Mouse (Mus musculus) hindbrain, embryonic 11.5 days (tissue): ENCODE results near the gene Ptprg. TPM values are rescaled to one million over a fixed set of nuclear protein-coding genes. Genes with fewer than 3 reads are reported as not detected.

Experiments
- ATAC-seq: fragments of 200-750 bp; cut with Nextera tagmentation; 2 replicates; pipeline ENCODE4 v1.8.0; 2017; ENCODE audit warnings: mild to moderate bottlenecking, moderate TSS enrichment, moderate library complexity; ENCODE audit not compliant: low FRiP score
- DNase-seq: peaks from one replicate; pipeline ENCODE4 v3.0.0-alpha.2; 2015; ENCODE audit warnings: low spot score
- H3K27ac ChIP-seq: fragments of 300-500 bp; sonication (generic); 2 replicates; pipeline ENCODE4 v1.5.1; 2014; ENCODE audit warnings: mild to moderate bottlenecking, low read depth, low read length
- H3K27me3 ChIP-seq: fragments of 300-500 bp; sonication (generic); 2 replicates; pipeline ENCODE4 v1.6.1; 2014; ENCODE audit warnings: mild to moderate bottlenecking, low read length, moderate library complexity, mixed read lengths; ENCODE audit not compliant: control insufficient read depth, insufficient read depth
- H3K36me3 ChIP-seq: fragments of 300-500 bp; sonication (generic); 2 replicates; pipeline ENCODE4 v1.6.1; 2014; ENCODE audit warnings: mild to moderate bottlenecking, low read length, moderate library complexity, mixed read lengths; ENCODE audit not compliant: control insufficient read depth, insufficient read depth
- H3K4me1 ChIP-seq: fragments of 300-500 bp; sonication (generic); replicated peaks from 2 replicates; pipeline ENCODE4 v1.6.1; 2014; ENCODE audit warnings: low read length, mixed read lengths; ENCODE audit not compliant: control insufficient read depth, insufficient read depth
- H3K4me2 ChIP-seq: fragments of 300-500 bp; sonication (generic); replicated peaks from 2 replicates; pipeline ENCODE4 v1.6.1; 2014; ENCODE audit warnings: mild to moderate bottlenecking, low read depth, low read length
- H3K4me3 ChIP-seq: fragments of 300-500 bp; sonication (generic); 2 replicates; pipeline ENCODE4 v1.5.1; 2014; ENCODE audit warnings: low read depth, low read length
- H3K9ac ChIP-seq: fragments of 300-500 bp; sonication (generic); 2 replicates; pipeline ENCODE4 v1.6.1; 2014; ENCODE audit warnings: low read depth, low read length
- H3K9me3 ChIP-seq: fragments of 300-500 bp; sonication (generic); 2 replicates; pipeline ENCODE4 v1.6.1; 2016; ENCODE audit warnings: low read length; ENCODE audit not compliant: control insufficient read depth
- WGBS: fragments of 180-500 bp; shearing (Covaris S2); extraction: QIAGEN DNeasy Blood & Tissue Kit; methylation state at CpG from one replicate; pipeline ENCODE4 v1.1.7; 2014; 5-methylcytosine and 5-hydroxymethylcytosine counted together
- polyA plus RNA-seq: library from polyadenylated mRNA; unstranded; fragments of >200 nt; fragmentation: Nextera tagmentation; extraction: Ambion mirVana; gene quantifications from 2 replicates; pipeline ENCODE4 v1.2.1, GENCODE M21; 2014

Ptprg gene
- polyA plus RNA-seq, 1 experiment from 2014 or later, result 45.0 TPM

GRCm38 (mm10) chr14:11864840-11865239 is 311.5 kb downstream of the Ptprg start:
- no peak overlapping the region for H3K4me2 ChIP-seq
- H3K4me3 ChIP-seq, result no peak overlapping the region
- no peaks in the 10 kb centered on the region for H3K9me3 ChIP-seq
- no peaks in the 10 kb centered on the region for H3K36me3 ChIP-seq
- no peaks in the 10 kb centered on the region for H3K27me3 ChIP-seq
- H3K9ac ChIP-seq, result no peak overlapping the region
- DNase-seq (no peak), ATAC-seq (no peak)
- H3K27ac ChIP-seq, result no peak overlapping the region
- H3K4me1 ChIP-seq, result no peaks in the 10 kb centered on the region
- WGBS, result 59% methylated on average over 3 of the region's 3 CpGs

GRCm38 (mm10) chr14:11865332-11865731 is 312.0 kb downstream of the Ptprg start:
- WGBS, result 55% methylated on average over 5 of the region's 5 CpGs
- Histone ChIP-seq H3K9me3 (no peaks in the 10 kb centered on the region), H3K4me3 (no peak overlapping the region), H3K27ac (no peak overlapping the region), H3K4me1 (no peaks in the 10 kb centered on the region), H3K27me3 (no peaks in the 10 kb centered on the region), H3K4me2 (no peak overlapping the region), H3K9ac (no peak overlapping the region), H3K36me3 (no peaks in the 10 kb centered on the region)
- DNase-seq, result no peak
- ATAC-seq, result no peak

GRCm38 (mm10) chr14:11865872-11866271 is 312.5 kb downstream of the Ptprg start:
- Histone ChIP-seq H3K36me3 (no peaks in the 10 kb centered on the region), H3K4me1 (no peaks in the 10 kb centered on the region), H3K9ac (no peak overlapping the region), H3K4me2 (no peak overlapping the region), H3K9me3 (no peaks in the 10 kb centered on the region), H3K27me3 (no peaks in the 10 kb centered on the region), H3K27ac (no peak overlapping the region), H3K4me3 (no peak overlapping the region)
- 82% methylated on average over 6 of the region's 6 CpGs for WGBS
- ATAC-seq (no peak), DNase-seq (no peak)

GRCm38 (mm10) chr14:11866416-11866815 is 313.1 kb downstream of the Ptprg start:
- Histone ChIP-seq H3K4me3 (no peak overlapping the region), H3K4me1 (no peaks in the 10 kb centered on the region), H3K36me3 (no peaks in the 10 kb centered on the region), H3K27ac (no peak overlapping the region), H3K9ac (no peak overlapping the region), H3K9me3 (no peaks in the 10 kb centered on the region), H3K27me3 (no peaks in the 10 kb centered on the region), H3K4me2 (no peak overlapping the region)
- no peak for ATAC-seq
- DNase-seq, result no peak
- WGBS, result 88% methylated on average over 7 of the region's 7 CpGs

GRCm38 (mm10) chr14:11868636-11869035 is 315.3 kb downstream of the Ptprg start:
- H3K4me2 ChIP-seq, result no peak overlapping the region
- no peak overlapping the region for H3K27ac ChIP-seq
- DNase-seq (no peak), ATAC-seq (no peak)
- no peak overlapping the region for H3K9ac ChIP-seq
- no peaks in the 10 kb centered on the region for H3K4me1 ChIP-seq
- no peak overlapping the region for H3K4me3 ChIP-seq
- no peaks in the 10 kb centered on the region for H3K36me3 ChIP-seq
- no peaks in the 10 kb centered on the region for H3K27me3 ChIP-seq
- 59% methylated on average over 6 of the region's 6 CpGs for WGBS
- H3K9me3 ChIP-seq, result no peaks in the 10 kb centered on the region

GRCm38 (mm10) chr14:11871752-11872344 is 318.5 kb downstream of the Ptprg start:
- no peak overlapping the region for H3K9ac ChIP-seq
- DNase-seq (no peak), ATAC-seq (no peak)
- no peak overlapping the region for H3K27ac ChIP-seq
- no peaks in the 10 kb centered on the region for H3K4me1 ChIP-seq
- no peaks in the 10 kb centered on the region for H3K27me3 ChIP-seq
- WGBS, result 47% methylated on average over 8 of the region's 8 CpGs
- H3K9me3 ChIP-seq, result no peaks in the 10 kb centered on the region
- H3K4me3 ChIP-seq, result no peak overlapping the region
- no peak overlapping the region for H3K4me2 ChIP-seq
- H3K36me3 ChIP-seq, result no peaks in the 10 kb centered on the region

GRCm38 (mm10) chr14:11874266-11874665 is 320.9 kb downstream of the Ptprg start:
- Histone ChIP-seq H3K27ac (no peak overlapping the region), H3K4me2 (no peak overlapping the region), H3K9ac (no peak overlapping the region), H3K4me1 (no peaks in the 10 kb centered on the region), H3K36me3 (no peaks in the 10 kb centered on the region), H3K27me3 (no peaks in the 10 kb centered on the region), H3K4me3 (no peak overlapping the region), H3K9me3 (no peaks in the 10 kb centered on the region)
- DNase-seq (no peak), ATAC-seq (no peak)
- 92% methylated on average over 6 of the region's 6 CpGs for WGBS

GRCm38 (mm10) chr14:11874960-11875889 is 321.9 kb downstream of the Ptprg start:
- H3K27me3 ChIP-seq, result no peaks in the 10 kb centered on the region
- H3K27ac ChIP-seq, result no peak overlapping the region
- no peak for DNase-seq
- H3K4me2 ChIP-seq, result no peak overlapping the region
- H3K36me3 ChIP-seq, result no peaks in the 10 kb centered on the region
- no peaks in the 10 kb centered on the region for H3K9me3 ChIP-seq
- WGBS, result 88% methylated on average over 11 of the region's 11 CpGs
- no peaks in the 10 kb centered on the region; the same call in 1 of the 2 replicates for H3K4me1 ChIP-seq
- ATAC-seq, result no peak
- no peak overlapping the region for H3K4me3 ChIP-seq
- no peak overlapping the region for H3K9ac ChIP-seq

- Histone ChIP-seq H3K4me3 (no peak overlapping the region), H3K27me3 (no peaks in the 10 kb centered on the region), H3K4me1 (no peaks in the 10 kb centered on the region; the same call in 1 of the 2 replicates), H3K9ac (no peak overlapping the region), H3K27ac (no peak overlapping the region), H3K4me2 (no peak overlapping the region), H3K36me3 (no peaks in the 10 kb centered on the region), H3K9me3 (no peaks in the 10 kb centered on the region)
- no peak for ATAC-seq
- no peak for DNase-seq
- WGBS, result 69% methylated on average over 3 of the region's 3 CpGs
Observed at GRCm38 (mm10) chr14:11881082-11881481, 327.8 kb downstream of the Ptprg start.
